Mouse (Mus musculus) cerebellum, adult (tissue): ENCODE results near the gene Tha1.

ENCODE experiments used
- ATAC-seq: cut with Nextera tagmentation; 2 replicates; pipeline ENCODE4 v1.9.2; 2017; ENCODE audit warnings: mild to moderate bottlenecking, moderate library complexity, mixed read lengths; ENCODE audit not compliant: insufficient number of reproducible peaks, low FRiP score, low TSS enrichment

The Tha1 gene

GRCm38 (mm10) chr11:117882208-117882607, 8.9 kb upstream of the Tha1 start:
- ATAC-seq, result no peak

GRCm38 (mm10) chr11:117881787-117882186, 8.5 kb upstream of the Tha1 start:
- ATAC-seq, result no peak

- no peak for ATAC-seq
These were observed 7.7 kb upstream of the Tha1 start for GRCm38 (mm10) chr11:117880977-117881358.

- ATAC-seq, result peak; percentile 37; the same call in 1 of the 2 replicates
These were observed 7.2 kb upstream of the Tha1 start for GRCm38 (mm10) chr11:117880336-117880976.

GRCm38 (mm10) chr11:117879676-117880075, 6.4 kb upstream of the Tha1 start:
- ATAC-seq, result no peak

GRCm38 (mm10) chr11:117878892-117879291, 5.6 kb upstream of the Tha1 start:
- no peak for ATAC-seq

- no peak for ATAC-seq
These were observed 4.8 kb upstream of the Tha1 start for GRCm38 (mm10) chr11:117877917-117878745.

- ATAC-seq, result no peak
These were observed 2.4 kb upstream of the Tha1 start for GRCm38 (mm10) chr11:117875681-117876080.

- no peak for ATAC-seq
These were observed 1.1 kb upstream of the Tha1 start for GRCm38 (mm10) chr11:117874419-117874818.

GRCm38 (mm10) chr11:117871911-117872584, 1.2 kb downstream of the Tha1 start:
- no peak for ATAC-seq

GRCm38 (mm10) chr11:117871376-117871775, 1.9 kb downstream of the Tha1 start:
- ATAC-seq, result no peak

GRCm38 (mm10) chr11:117870688-117871365, 2.5 kb downstream of the Tha1 start:
- ATAC-seq, result peak; percentile 45; the same call in 1 of the 2 replicates

GRCm38 (mm10) chr11:117865988-117866387, 7.3 kb downstream of the Tha1 start:
- no peak for ATAC-seq

- no peak for ATAC-seq
These were observed 8.5 kb downstream of the Tha1 start for GRCm38 (mm10) chr11:117864805-117865204.

- no peak for ATAC-seq
These were observed 10.0 kb downstream of the Tha1 start for GRCm38 (mm10) chr11:117863174-117863856.

GRCm38 (mm10) chr11:117860601-117861000, 12.7 kb downstream of the Tha1 start, which contains the start of gene Tmem235:
Tmem235 (plus strand) TSS chr11:117860752.
- ATAC-seq, result no peak

- ATAC-seq, result no peak
These were observed 14.9 kb downstream of the Tha1 start for GRCm38 (mm10) chr11:117858392-117858791.

- no peak for ATAC-seq
These were observed 15.8 kb downstream of the Tha1 start for GRCm38 (mm10) chr11:117857462-117857861.

GRCm38 (mm10) chr11:117855975-117856374, 17.3 kb downstream of the Tha1 start:
- ATAC-seq, result no peak

GRCm38 (mm10) chr11:117855360-117855759, 17.9 kb downstream of the Tha1 start:
- no peak for ATAC-seq
